Mouse (Mus musculus): ENCODE measurements at regions not wholly inside any gene's neighbourhood (a gene's known extent, or its start where the extent isn't known, plus 50 kb on each side); places are given as distances from the start of the nearest gene placed in this dataset.

- DNase-seq (ENCODE audit: low spot score in 2 of 2), result no peak
Observed at GRCm38 (mm10) chr3:119653007-119653565, 131.2 kb downstream of the Ptbp2 start.

GRCm38 (mm10) chr3:119638633-119639032, 145.6 kb downstream of the Ptbp2 start:
- no peak for DNase-seq (ENCODE audit: low spot score in 2 of 2)

- DNase-seq (ENCODE audit: low spot score in 2 of 2), result no peak
Observed at GRCm38 (mm10) chr3:119635641-119636040, 148.6 kb downstream of the Ptbp2 start.

- no peak for DNase-seq (ENCODE audit: low spot score in 2 of 2)
Observed at GRCm38 (mm10) chr3:119633516-119633915, 150.8 kb downstream of the Ptbp2 start.

- DNase-seq (ENCODE audit: low spot score in 2 of 2), result no peak
Observed at GRCm38 (mm10) chr3:119606116-119606515, 178.2 kb downstream of the Ptbp2 start.

GRCm38 (mm10) chr3:119588872-119589416, 195.3 kb downstream of the Ptbp2 start:
- DNase-seq (ENCODE audit: low spot score in 2 of 2), result no peak

GRCm38 (mm10) chr3:119587971-119588370, 196.3 kb downstream of the Ptbp2 start:
- no peak for DNase-seq (ENCODE audit: low spot score in 2 of 2)

- no peak for DNase-seq (ENCODE audit: low spot score in 2 of 2)
Observed at GRCm38 (mm10) chr3:119575516-119575915, 208.8 kb downstream of the Ptbp2 start.

GRCm38 (mm10) chr3:119537884-119538283, 246.4 kb downstream of the Ptbp2 start:
- DNase-seq (ENCODE audit: low spot score in 2 of 2), result no peak

- no peak for DNase-seq (ENCODE audit: low spot score in 2 of 2)
Observed at GRCm38 (mm10) chr3:119524510-119525123, 259.6 kb downstream of the Ptbp2 start.

GRCm38 (mm10) chr3:119512596-119512995, 271.7 kb downstream of the Ptbp2 start:
- no peak for DNase-seq (ENCODE audit: low spot score in 2 of 2)

GRCm38 (mm10) chr3:119509132-119509531, 275.1 kb downstream of the Ptbp2 start:
- DNase-seq (ENCODE audit: low spot score in 2 of 2), result no peak

- no peak for DNase-seq (ENCODE audit: low spot score in 2 of 2)
Observed at GRCm38 (mm10) chr3:119503471-119503972, 280.7 kb downstream of the Ptbp2 start.

- peak in 1 of 2 experiments; percentile 13 for DNase-seq (ENCODE audit: low spot score in 2 of 2)
Observed at GRCm38 (mm10) chr3:119498711-119499110, 285.6 kb downstream of the Ptbp2 start.

GRCm38 (mm10) chr3:119497880-119498279, 286.4 kb downstream of the Ptbp2 start:
- no peak for DNase-seq (ENCODE audit: low spot score in 2 of 2)

- no peak for DNase-seq (ENCODE audit: low spot score in 2 of 2)
Observed at GRCm38 (mm10) chr3:119494580-119494979, 289.7 kb downstream of the Ptbp2 start.

- DNase-seq (ENCODE audit: low spot score in 2 of 2), result no peak
Observed at GRCm38 (mm10) chr3:119492627-119493026, 291.6 kb downstream of the Ptbp2 start.

GRCm38 (mm10) chr3:119489336-119489735, 294.9 kb downstream of the Ptbp2 start:
- no peak for DNase-seq (ENCODE audit: low spot score in 2 of 2)

Data from spleen, postnatal 10 days (tissue).